Mouse (Mus musculus) brain, embryonic 18.5 days (tissue): ENCODE measurements around the gene Rhbdd1.

ENCODE experiments used
- DNase-seq: peaks from one replicate; pipeline ENCODE4 v3.0.0-alpha.2; 2012; ENCODE audit warnings: low read depth, low spot score

The Rhbdd1 gene

GRCm38 (mm10) chr1:82433649-82434005 is 117.4 kb downstream of the Rhbdd1 start:
- DNase-seq, result no peak

- no peak for DNase-seq
Measured at GRCm38 (mm10) chr1:82437273-82437672, 121.0 kb downstream of the Rhbdd1 start.

- no peak for DNase-seq
Measured at GRCm38 (mm10) chr1:82440123-82440522, 123.9 kb downstream of the Rhbdd1 start.

- no peak for DNase-seq
Measured at GRCm38 (mm10) chr1:82443517-82443916, 127.3 kb downstream of the Rhbdd1 start.

GRCm38 (mm10) chr1:82446049-82446448 is 129.8 kb downstream of the Rhbdd1 start:
- DNase-seq, result no peak

GRCm38 (mm10) chr1:82449851-82450250 is 133.6 kb downstream of the Rhbdd1 start:
- no peak for DNase-seq

GRCm38 (mm10) chr1:82451927-82452651 is 135.8 kb downstream of the Rhbdd1 start:
- no peak for DNase-seq

- no peak for DNase-seq
Measured at GRCm38 (mm10) chr1:82454031-82454430, 137.8 kb downstream of the Rhbdd1 start.

- no peak for DNase-seq
Measured at GRCm38 (mm10) chr1:82459350-82459749, 143.1 kb downstream of the Rhbdd1 start.

- DNase-seq, result no peak
Measured at GRCm38 (mm10) chr1:82459926-82460325, 143.7 kb downstream of the Rhbdd1 start.

GRCm38 (mm10) chr1:82461041-82461440 is 144.8 kb downstream of the Rhbdd1 start:
- no peak for DNase-seq

GRCm38 (mm10) chr1:82465321-82465853 is 149.1 kb downstream of the Rhbdd1 start:
- no peak for DNase-seq

GRCm38 (mm10) chr1:82468872-82469271 is 152.6 kb downstream of the Rhbdd1 start:
- DNase-seq, result no peak

GRCm38 (mm10) chr1:82470516-82471225 is 154.4 kb downstream of the Rhbdd1 start:
- DNase-seq, result no peak

GRCm38 (mm10) chr1:82473467-82473866 is 157.2 kb downstream of the Rhbdd1 start:
- no peak for DNase-seq

- no peak for DNase-seq
Measured at GRCm38 (mm10) chr1:82474461-82474961, 158.3 kb downstream of the Rhbdd1 start.

- no peak for DNase-seq
Measured at GRCm38 (mm10) chr1:82475254-82475653, 159.0 kb downstream of the Rhbdd1 start.

GRCm38 (mm10) chr1:82475821-82476220 is 159.6 kb downstream of the Rhbdd1 start:
- DNase-seq, result no peak

- peak; percentile 18 for DNase-seq
Measured at GRCm38 (mm10) chr1:82476256-82476655, 160.0 kb downstream of the Rhbdd1 start.

- DNase-seq, result no peak
Measured at GRCm38 (mm10) chr1:82476746-82477145, 160.5 kb downstream of the Rhbdd1 start.

- DNase-seq, result no peak
Measured at GRCm38 (mm10) chr1:82479696-82480487, 163.6 kb downstream of the Rhbdd1 start.

- no peak for DNase-seq
Measured at GRCm38 (mm10) chr1:82482371-82482770, 166.1 kb downstream of the Rhbdd1 start.
